Mouse (Mus musculus) cerebellum, adult 2 months (tissue): ENCODE measurements at regions not wholly inside any gene's neighbourhood (a gene's known extent, or its start where the extent isn't known, plus 50 kb on each side); places are given as distances from the start of the nearest gene placed in this dataset.

ENCODE experiments used
- DNase-seq, 2 experiments: peaks; one replicate each; pipeline ENCODE4 v3.0.0; 2021
- H3K27ac ChIP-seq: fragments of 200-500 bp; 2 replicates; pipeline ENCODE4 v1.5.1; 2012; ENCODE audit warnings: low read length, control low read depth, inconsistent platforms; ENCODE audit not compliant: insufficient read depth
- H3K27me3 ChIP-seq: fragments of 200-500 bp; 2 replicates; pipeline ENCODE4 v1.6.1; 2012; ENCODE audit warnings: inconsistent platforms, mild to moderate bottlenecking, low read length, moderate library complexity; ENCODE audit not compliant: control insufficient read depth, insufficient read depth
- H3K4me1 ChIP-seq: fragments of 200-500 bp; 2 replicates; pipeline ENCODE4 v1.6.1; 2011; ENCODE audit warnings: low read length; ENCODE audit not compliant: control insufficient read depth, insufficient read depth
- H3K4me3 ChIP-seq: fragments of 200-500 bp; replicated peaks from 2 replicates; pipeline ENCODE3; 2011; ENCODE audit warnings: mild to moderate bottlenecking, low read depth, low read length, control low read depth; ENCODE audit not compliant: insufficient read depth
- CTCF ChIP-seq: fragments of 200-500 bp; IDR thresholded peaks from 2 replicates; pipeline ENCODE4 v1.5.1; 2011; ENCODE audit warnings: low read depth, mild to moderate bottlenecking, control low read depth, low read length, moderate library complexity, borderline replicate concordance; ENCODE audit not compliant: insufficient read depth
- POLR2A ChIP-seq: fragments of 200-500 bp; IDR thresholded peaks from 2 replicates; pipeline ENCODE4 v1.6.1; 2011; ENCODE audit warnings: low read length, control low read depth, borderline replicate concordance; ENCODE audit not compliant: insufficient read depth
- WGBS: fragments of 180-500 bp; shearing (Covaris S2); methylation state at CpG from one replicate; pipeline ENCODE4 v1.1.7; 2018; 5-methylcytosine and 5-hydroxymethylcytosine counted together

GRCm38 (mm10) chr6:148505325-148505724 lies 61.1 kb upstream of the Tmtc1 start:
- WGBS: 17% methylated on average over 2 of the region's 2 CpGs
- Histone ChIP-seq H3K4me3 (no peak overlapping the region), H3K27me3 (no peaks in the 10 kb centered on the region), H3K4me1 (no peaks in the 10 kb centered on the region), H3K27ac (no peak overlapping the region)
- no peak for DNase-seq
- TF ChIP-seq CTCF (no peak), POLR2A (no peak)

GRCm38 (mm10) chr6:148500251-148501179 lies 56.3 kb upstream of the Tmtc1 start:
- no peak overlapping the region for H3K27ac ChIP-seq
- WGBS: 55% methylated on average over 9 of the region's 9 CpGs

More at GRCm38 (mm10) chr6:148500251-148501179, 56.3 kb upstream of the Tmtc1 start:
- no peak for DNase-seq
- TF ChIP-seq POLR2A (no peak), CTCF (no peak)
- Histone ChIP-seq H3K27me3 (no peaks in the 10 kb centered on the region), H3K4me3 (no peak overlapping the region), H3K4me1 (no peaks in the 10 kb centered on the region)
